Mouse (Mus musculus) heart, postnatal 36 days (tissue): ENCODE data around the gene Wnk2. TPM values are rescaled to one million over a fixed set of nuclear protein-coding genes. Genes with fewer than 3 reads are reported as not detected.
A peak's percentile ranks its signal among the peaks of the same experiment; 100 is the strongest.

Experiments
- DNase-seq, 2 experiments: peaks; one replicate each; pipeline ENCODE4 v3.0.0; 2021 to 2022
- intact Hi-C: fragments of 180-260 bp; cut with DNase I; formaldehyde crosslinking; loops from one replicate; pipeline ENCODE4 v1.15.1; 2025
- total RNA-seq, 2 experiments: library from RNA; stranded (reverse); gene quantifications; 2 replicates each; pipeline ENCODE4 v1.2.3; 2021

The Wnk2 gene
- total RNA-seq, 2 experiments from 2014 or later: 75.0 to 77.2 TPM

GRCm38 (mm10) chr13:49180274-49180673 is 32.5 kb upstream of the Wnk2 start:
- intact Hi-C loops: no loop called here
- DNase-seq: no peak

- peak; percentile 75 to 79 for DNase-seq
- intact Hi-C loops: loop anchor here (10.0 kb wide), 1 partner anchor 374 kb away; no protein-coding TSS in a partner anchor
Measured at GRCm38 (mm10) chr13:49178839-49179585, 31.2 kb upstream of the Wnk2 start.

- intact Hi-C loops: loop anchor here (10.0 kb wide), 1 partner anchor 371 kb away; no protein-coding TSS in a partner anchor
- DNase-seq: no peak
Measured at GRCm38 (mm10) chr13:49175509-49175908, 27.7 kb upstream of the Wnk2 start.

- intact Hi-C loops: loop anchor here (1.0 to 10.0 kb wide), 5 partner anchors 32 to 521 kb away; no protein-coding TSS in a partner anchor
Measured at GRCm38 (mm10) chr13:49172971-49173596, 25.3 kb upstream of the Wnk2 start.

GRCm38 (mm10) chr13:49172335-49172734 is 24.5 kb upstream of the Wnk2 start:
- intact Hi-C loops: loop anchor here (1.0 to 10.0 kb wide), 4 partner anchors 33 to 520 kb away; no protein-coding TSS in a partner anchor
- DNase-seq: no peak

More at GRCm38 (mm10) chr13:49172971-49173596, 25.3 kb upstream of the Wnk2 start:
- peak; percentile 91 to 96 for DNase-seq

- DNase-seq: no peak
- intact Hi-C loops: loop anchor here (1.0 to 10.0 kb wide), 4 partner anchors 34 to 519 kb away; no protein-coding TSS in a partner anchor
Measured at GRCm38 (mm10) chr13:49171729-49172128, 23.9 kb upstream of the Wnk2 start.

- intact Hi-C loops: loop anchor here (5.0 to 10.0 kb wide), 2 partner anchors 366 to 518 kb away; no protein-coding TSS in a partner anchor
- DNase-seq: no peak
Measured at GRCm38 (mm10) chr13:49170623-49171022, 22.8 kb upstream of the Wnk2 start.

- intact Hi-C loops: loop anchor here (5.0 to 10.0 kb wide), 2 partner anchors 365 to 517 kb away; no protein-coding TSS in a partner anchor
- peak; percentile 88 to 94 for DNase-seq
Measured at GRCm38 (mm10) chr13:49169448-49170207, 21.8 kb upstream of the Wnk2 start.

- DNase-seq: no peak
- intact Hi-C loops: no loop called here
Measured at GRCm38 (mm10) chr13:49167081-49167480, 19.3 kb upstream of the Wnk2 start.

GRCm38 (mm10) chr13:49163645-49164044 is 15.8 kb upstream of the Wnk2 start:
- intact Hi-C loops: no loop called here

GRCm38 (mm10) chr13:49162722-49163121 is 14.9 kb upstream of the Wnk2 start:
- intact Hi-C loops: no loop called here
- no peak for DNase-seq

More at GRCm38 (mm10) chr13:49163645-49164044, 15.8 kb upstream of the Wnk2 start:
- DNase-seq: no peak

- intact Hi-C loops: no loop called here
- no peak for DNase-seq
Measured at GRCm38 (mm10) chr13:49161236-49161635, 13.4 kb upstream of the Wnk2 start.

- intact Hi-C loops: no loop called here
- DNase-seq: no peak
Measured at GRCm38 (mm10) chr13:49158040-49158713, 10.4 kb upstream of the Wnk2 start.

GRCm38 (mm10) chr13:49156645-49157044 is 8.8 kb upstream of the Wnk2 start:
- DNase-seq: no peak
- intact Hi-C loops: no loop called here

- intact Hi-C loops: no loop called here
- no peak for DNase-seq
Measured at GRCm38 (mm10) chr13:49154621-49155020, 6.8 kb upstream of the Wnk2 start.

- intact Hi-C loops: no loop called here
- no peak for DNase-seq
Measured at GRCm38 (mm10) chr13:49154028-49154427, 6.2 kb upstream of the Wnk2 start.

- intact Hi-C loops: loop anchor here (2.0 kb wide), 1 partner anchor 86 kb away; no protein-coding TSS in a partner anchor
- DNase-seq: no peak
Measured at GRCm38 (mm10) chr13:49148687-49149086, 873 bp upstream of the Wnk2 start.

GRCm38 (mm10) chr13:49147007-49147857 is 582 bp downstream of the Wnk2 start:
- intact Hi-C loops: no loop called here
- DNase-seq: peak in 1 of 2 experiments; percentile 62

- intact Hi-C loops: no loop called here
- DNase-seq: no peak
Measured at GRCm38 (mm10) chr13:49146698-49147006, 1.2 kb downstream of the Wnk2 start.
